Mouse (Mus musculus) erythroblast, adult 5-6 weeks (primary cell): ENCODE measurements around the gene Asb2. TPM values are rescaled to one million over a fixed set of nuclear protein-coding genes. Genes with fewer than 3 reads are reported as not detected.

Source experiments
- ATAC-seq: replicated peaks from 2 replicates; pipeline ENCODE4 v1.8.0; 2016; ENCODE audit warnings: moderate number of reproducible peaks, mild to moderate bottlenecking, moderate TSS enrichment, inconsistent platforms; ENCODE audit not compliant: poor library complexity, low FRiP score, severe bottlenecking
- total RNA-seq, 2 experiments: library from RNA; stranded (forward) in 1 of 2; stranded (reverse) in 1 of 2; fragments of 150-400 nt in 1 of 2; fragments of 200-764, 138-1000 nt in 1 of 2; gene quantifications; 2 replicates each; pipeline versions ENCODE4 v1.2.3 to v1.2.4; 2015 to 2017; ENCODE audit warnings: low replicate concordance in 2 of 2

Gene Asb2
- total RNA-seq, 2 experiments from 2014 or later, result 0.09 TPM; not detected in 1

DNA sequence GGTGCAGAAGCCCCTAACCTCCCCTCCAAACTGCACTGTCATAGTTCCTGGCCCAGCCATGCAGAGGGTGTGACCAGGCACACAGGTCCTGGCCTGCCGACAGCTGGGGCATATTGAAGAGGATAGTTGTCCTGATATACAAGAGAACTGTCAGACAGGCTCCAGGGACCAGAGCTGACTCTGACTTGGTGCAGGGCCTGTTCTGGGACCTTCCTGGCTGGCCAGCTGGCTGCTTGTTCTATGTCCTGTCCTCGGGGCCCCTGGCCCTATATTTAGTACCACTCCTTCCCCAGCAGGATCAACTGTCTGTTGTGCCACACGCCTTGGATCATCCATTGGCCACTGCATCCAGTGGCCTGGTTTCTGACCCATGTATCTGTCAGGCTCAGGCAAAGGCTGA lies 6.5 kb upstream of the Asb2 start:
- ATAC-seq, result no peak

DNA sequence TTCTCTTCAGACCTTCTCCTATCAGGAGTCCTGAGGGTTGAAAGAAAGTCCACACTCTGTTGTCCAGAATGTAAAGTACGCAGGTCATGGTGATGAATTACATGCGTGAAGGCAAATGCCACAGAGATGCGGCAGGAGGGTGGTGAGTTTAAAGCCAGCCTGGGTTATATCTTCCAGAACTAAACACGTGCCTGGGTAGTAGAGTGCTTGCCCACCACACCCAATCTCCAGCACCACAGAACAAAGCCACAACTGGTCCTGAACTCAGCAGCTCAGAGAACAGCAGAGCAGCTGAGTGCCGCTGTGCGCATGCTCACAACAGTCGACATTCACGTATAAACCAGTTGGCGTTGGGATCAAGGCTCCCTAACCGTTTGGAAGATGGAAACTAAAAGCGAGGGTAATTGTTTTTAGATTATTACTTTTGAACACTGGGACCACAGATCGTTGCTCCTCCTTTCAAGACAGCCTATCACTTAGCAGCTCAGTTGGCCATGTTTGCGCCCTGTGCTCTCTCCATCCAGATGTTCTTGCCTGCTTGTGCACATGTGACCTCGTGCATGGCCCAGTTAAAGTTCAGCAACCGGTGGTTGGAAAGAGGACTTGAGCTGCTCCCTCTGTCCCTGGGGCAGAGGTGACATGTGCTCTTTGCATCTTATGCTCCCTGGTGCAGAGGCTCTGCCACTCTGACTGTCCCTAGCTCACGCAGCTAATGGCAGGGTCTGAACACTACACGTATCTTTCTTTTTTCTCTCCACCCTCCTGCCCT lies 5.9 kb upstream of the Asb2 start:
- no peak for ATAC-seq

DNA sequence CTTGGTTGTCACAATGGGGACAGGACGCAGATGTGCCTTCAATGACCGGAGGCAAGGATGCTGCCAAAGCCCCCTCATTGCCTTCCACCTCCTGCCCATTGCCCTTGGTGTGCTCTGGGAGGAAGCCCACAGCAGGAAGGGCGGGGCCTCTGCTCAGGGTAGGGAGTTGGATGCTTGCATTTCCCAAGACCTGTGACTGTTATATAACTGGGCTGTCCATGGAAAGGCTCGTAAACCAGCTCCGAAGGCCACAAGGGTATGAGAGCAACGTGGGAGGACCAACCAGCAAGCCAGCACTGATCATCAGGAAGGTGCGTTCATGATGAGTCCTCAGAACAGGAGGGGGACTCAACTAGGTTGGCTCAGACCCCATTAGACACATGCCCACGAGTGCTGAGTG lies 5.0 kb upstream of the Asb2 start:
- no peak for ATAC-seq

DNA sequence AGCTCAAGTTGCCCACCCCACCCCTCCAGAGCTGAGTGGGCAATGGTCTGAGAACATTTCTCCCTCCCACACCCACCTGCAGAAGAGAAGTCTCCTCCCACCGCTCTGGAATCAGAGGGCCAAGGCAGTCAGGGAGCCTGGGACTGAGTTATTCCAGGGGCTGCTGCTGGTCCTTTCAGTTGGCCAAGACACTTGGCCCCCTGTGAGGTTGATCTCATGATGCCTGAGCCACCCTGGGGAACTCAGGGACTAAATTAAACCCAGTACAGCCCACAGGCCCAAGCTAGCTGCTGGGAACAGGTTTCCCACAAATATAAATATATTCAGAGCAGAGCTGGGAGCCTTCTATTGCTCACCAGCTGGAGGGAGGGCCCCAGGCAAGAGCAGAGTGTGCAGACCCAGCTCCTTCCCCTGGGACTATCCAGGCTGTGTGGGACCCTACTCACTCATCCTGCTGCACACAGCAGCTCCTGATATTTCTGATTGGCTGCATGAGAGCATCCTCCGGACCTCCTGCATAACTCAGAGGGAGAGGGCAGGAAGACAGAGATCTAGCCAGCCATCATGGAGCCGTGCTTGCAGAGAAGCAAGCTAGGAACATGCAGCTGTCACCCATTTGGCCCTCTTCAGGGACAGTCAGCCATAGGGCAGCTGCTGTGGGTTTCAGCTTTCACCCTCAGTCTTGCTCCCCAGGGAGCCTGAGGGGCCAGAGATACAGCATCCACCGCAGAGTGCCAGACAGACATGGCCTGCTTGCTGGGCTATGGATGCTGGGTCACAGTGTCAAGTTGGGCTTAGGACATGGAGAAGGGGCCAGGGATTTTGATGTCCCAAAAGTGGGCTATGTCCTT lies 3.4 kb upstream of the Asb2 start:
- ATAC-seq, result no peak

DNA sequence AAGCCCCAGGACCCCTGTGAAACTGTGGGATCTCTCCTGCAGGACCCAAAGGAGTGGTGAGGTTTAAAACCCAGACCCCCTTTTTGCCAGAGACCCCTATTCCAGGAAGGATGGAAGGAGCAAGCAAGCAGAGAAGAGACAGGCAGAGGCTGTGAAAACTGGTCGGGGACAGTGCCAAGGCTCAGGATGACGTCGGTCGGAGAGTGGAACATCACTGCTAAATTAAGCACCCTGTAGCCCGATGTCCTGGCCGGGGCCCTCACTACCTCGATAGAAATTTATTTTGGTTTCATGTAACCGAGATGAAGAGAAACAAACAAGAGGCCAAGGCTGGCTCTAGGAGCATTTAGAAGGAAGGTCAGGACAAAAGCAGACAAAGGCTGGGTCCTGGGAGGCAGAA lies 2.4 kb upstream of the Asb2 start:
- no peak for ATAC-seq

DNA sequence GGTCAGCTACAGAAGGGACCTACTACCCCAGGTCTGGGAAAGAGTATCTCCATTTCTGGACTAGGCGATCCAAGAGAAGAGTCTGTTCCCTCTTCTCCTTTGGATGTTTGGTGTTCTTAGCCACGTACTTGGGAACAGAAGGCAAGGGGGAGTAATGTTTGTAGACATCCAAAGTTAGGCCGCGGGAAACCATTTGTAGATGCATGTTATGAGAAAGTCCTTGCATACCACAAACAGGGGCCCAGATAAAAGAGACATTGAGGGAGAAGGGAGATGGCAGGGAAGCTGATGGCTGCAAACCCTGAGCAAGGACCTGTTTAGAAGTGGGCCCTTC lies 581 bp upstream of the Asb2 start:
- no peak for ATAC-seq

DNA sequence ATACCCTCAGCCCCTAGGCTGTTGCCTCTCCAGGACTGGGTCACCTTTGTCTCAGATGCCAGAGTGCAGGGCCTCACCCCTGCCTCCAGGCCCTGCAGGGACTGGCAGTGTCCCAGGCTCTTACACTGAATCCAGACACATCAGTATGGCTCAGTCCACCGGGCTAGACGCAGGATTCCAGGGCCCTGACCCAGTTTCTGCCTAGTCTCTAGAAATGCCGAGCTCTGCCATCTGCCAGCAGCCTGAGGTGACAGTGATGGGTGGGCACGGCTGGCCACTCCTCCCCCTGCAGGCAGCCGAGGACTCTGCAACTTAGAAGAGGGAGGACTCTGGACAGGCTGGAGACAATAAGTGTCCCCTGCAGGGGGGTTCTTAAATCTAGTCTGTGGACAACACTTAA lies 2.3 kb downstream of the Asb2 start:
- ATAC-seq, result no peak

DNA sequence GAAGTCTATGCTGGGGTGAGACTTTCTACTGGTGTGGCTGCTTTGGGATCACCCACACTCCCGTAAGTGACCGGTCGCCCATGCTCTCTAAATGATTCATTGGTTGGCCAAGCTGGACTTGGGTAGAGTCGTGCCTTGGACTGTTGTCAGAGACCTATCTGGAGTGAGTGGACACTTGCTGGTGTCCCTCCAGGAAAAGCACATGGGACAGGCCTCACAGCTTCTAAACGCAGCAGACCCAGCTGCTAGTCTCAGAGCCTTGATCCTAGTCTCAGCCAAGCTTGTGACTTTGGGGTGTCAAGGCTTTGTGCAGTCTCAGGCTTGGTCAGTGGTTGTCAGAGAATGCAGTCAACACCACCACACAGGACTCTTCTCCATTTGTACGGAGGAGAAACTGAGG lies 3.1 kb downstream of the Asb2 start:
- ATAC-seq, result no peak

DNA sequence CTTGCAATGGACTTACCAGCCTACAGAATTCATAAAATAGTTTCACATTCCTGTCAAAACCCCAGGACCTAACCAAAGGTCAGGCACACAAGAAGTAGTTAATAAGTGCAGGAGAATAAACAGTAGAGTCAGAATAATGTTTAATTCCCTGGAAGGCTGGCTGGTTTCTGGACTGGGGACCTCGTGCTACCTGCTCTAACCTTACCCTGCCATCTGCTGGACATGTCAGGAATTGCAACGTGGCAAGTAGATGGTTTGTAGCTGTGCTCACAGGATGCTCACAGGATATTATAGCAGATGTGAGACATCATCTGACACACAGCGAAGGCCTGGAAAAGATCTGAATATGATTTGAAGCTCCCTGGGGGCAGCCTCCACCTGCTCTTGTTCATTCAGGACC lies 7.3 kb downstream of the Asb2 start:
- ATAC-seq, result peak; percentile 77

DNA sequence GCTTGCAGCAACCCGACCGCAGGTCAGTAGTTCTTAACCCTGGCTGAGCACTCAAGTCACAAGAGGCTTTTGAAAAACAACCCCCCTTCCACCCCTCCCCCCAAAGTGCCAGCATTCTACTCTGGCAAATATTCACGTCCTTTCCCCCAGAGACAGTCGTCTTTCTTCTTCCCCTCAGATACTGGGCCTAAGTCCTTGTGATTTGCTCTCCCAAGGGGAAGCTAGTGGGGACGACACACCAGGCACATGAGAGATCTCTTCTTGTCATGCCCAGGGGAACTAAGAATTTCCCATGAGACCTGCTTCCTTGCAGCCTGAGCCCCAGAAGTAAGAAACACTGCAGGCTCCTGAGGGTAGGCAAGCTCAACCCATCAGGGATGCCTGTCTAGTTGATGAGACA lies 8.4 kb downstream of the Asb2 start:
- no peak for ATAC-seq

DNA sequence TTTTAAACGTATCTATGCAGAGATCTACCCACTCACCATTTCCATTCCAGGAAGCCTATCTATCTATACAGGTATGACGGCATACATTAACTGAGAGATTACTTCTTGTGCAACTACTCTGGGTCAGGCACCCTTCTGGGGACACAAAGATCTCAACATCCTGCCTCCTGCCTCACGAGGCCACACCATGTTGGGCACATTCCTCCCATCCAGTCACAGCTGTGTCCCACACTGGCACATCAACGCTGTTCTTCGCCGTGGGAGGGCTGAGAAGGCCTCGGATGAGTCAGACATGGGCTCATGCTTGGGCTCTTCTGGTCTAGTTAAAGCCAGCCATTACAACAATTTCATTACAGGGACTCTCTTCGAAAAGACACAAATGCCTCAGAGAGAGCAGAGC lies 8.9 kb downstream of the Asb2 start:
- no peak for ATAC-seq

DNA sequence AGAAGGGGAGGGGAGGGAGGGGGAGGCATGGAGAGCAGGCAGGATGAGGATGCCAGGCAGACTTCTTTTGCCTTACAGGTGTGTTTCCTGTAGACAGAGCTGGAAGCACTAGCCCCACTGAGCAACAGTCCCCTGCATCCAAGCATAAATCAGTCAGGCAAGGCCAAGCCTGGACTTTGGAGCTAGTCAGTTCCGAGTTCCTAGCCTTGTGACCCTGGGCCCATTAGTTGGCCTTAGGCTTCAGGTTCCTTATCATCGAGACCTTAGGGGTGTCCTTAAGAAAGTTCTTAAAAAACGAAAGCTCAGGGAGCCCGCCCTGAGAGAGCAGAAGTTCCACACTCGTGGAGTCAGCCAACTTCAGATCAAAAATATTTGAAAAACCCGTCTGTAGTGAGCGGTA lies 10.9 kb downstream of the Asb2 start:
- ATAC-seq, result no peak

DNA sequence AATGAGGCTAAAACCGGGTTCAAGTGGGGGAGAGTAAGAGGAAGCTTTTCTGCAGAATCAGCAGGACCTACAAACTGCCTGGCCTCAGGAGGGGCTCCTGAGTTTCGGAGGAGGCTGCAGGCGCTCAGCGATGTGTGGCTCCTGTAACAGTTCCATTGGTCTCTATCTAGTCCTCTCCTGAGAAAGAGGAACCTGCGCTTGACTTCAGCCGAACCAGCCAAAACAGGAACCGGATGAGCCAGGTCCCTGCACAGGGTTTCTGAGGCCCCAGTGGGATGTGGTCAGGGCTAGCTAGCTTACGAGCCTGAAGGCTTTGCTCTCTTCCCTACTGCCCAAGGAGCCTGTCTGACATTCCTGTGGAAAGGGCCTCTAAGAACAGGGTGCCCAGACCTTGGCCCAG lies 12.3 kb downstream of the Asb2 start:
- ATAC-seq, result no peak

DNA sequence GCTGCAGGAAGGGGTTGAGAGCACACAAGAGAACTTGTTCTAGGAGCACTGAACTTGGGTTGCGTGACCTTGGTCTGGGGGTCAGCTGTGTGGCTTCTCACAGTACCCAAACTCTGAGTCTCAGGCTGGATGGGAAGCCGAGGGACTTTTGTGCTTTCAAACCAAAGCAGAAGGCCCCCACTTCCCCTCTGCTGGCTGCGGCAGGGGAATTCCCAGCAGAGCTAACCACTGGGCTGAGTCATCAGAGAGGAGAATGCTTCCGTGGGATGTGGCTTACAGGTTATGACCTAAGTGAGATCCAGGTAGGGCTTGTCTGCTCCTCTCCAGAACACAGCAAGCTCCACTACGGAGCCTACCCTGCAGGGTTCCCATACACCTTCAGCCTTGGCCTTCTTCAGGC lies 14.6 kb downstream of the Asb2 start:
- no peak for ATAC-seq

DNA sequence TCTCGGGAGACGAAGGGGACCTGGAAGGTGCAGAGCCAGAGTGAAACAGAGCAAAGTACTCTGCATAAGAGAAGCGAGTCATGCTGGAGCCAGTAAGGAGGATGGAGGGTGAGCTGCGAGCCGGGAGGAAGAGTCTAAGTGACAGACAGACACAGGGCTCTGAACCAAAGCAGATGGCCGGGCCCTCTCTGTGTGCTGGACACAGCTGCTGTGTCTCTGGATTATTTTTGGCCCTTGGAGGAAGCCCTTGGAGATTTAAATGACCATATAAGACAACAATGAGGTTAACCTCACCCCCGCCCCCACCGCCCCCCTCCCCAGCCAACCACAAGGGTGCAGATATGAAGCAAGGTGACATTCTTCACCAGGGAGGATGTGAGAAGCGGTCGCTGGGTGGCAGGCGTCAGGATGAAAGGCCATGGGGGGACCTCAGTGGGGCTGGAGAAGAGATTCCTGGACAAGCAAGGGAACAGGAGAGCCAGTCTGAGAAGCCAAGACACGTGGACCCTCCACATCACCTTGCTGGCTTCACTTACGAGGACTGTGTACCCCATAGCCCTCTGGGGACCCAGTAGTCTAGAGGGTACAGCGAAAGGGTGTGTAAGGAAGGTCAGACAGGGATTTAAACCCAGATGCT lies 17.5 kb downstream of the Asb2 start:
- no peak for ATAC-seq

DNA sequence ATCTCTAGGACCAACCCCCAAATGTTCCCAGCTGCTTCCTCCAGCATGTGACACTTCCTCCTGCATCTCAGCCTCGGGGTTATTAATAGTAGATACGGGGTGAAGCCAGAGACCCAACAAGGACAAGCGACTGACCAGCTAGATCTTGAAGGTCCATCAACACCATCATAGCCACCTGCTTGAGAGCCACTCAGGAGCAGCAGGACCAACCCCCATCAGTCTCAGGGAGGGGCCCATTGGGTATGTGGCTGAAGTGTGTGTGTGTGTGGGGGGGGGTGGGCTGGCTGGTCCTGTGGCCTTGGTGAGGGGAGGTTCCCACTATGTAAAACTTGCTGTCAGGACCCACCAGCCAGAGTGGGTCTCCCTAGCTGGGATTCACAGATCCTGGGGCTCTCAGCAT lies 19.0 kb downstream of the Asb2 start:
- no peak for ATAC-seq

DNA sequence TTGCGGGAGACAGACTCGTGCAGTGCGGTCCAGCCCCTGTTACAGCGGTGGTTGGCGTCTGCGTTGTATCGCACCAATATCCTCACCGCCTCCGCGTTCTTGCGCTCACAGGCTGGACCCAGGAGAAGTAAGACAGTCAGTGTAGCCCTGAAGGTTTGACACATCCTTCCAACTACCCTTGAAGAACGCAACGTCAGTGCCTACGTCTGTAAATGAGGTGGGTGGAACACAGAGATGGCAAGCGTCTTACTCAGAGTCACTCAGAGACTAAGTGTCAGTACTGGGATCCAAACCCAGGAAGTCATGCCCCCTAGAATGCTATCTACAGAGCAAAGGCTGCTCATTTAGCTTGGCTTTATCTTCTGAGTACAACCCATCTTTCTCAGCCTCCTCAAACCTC lies 22.4 kb downstream of the Asb2 start:
- no peak for ATAC-seq

DNA sequence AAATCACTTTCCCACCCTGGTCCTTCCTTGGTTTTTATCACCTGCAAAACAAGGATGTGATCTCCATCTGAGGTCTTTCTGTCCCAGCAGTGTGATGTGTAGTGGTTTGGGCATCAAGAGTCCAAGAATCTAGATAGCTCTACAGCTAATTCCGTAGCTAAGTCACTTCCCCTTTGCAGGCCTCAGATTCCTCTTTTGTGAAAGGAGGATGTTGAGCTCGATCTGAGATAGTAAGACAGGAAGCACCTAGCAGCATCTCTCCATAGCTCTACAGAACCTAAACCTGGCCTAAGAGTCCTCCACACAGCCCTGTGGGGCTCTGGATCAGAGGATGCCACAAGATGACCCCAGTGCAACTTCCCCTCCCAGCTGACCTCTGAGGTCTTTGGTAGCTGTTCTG lies 22.9 kb downstream of the Asb2 start:
- ATAC-seq, result no peak

DNA sequence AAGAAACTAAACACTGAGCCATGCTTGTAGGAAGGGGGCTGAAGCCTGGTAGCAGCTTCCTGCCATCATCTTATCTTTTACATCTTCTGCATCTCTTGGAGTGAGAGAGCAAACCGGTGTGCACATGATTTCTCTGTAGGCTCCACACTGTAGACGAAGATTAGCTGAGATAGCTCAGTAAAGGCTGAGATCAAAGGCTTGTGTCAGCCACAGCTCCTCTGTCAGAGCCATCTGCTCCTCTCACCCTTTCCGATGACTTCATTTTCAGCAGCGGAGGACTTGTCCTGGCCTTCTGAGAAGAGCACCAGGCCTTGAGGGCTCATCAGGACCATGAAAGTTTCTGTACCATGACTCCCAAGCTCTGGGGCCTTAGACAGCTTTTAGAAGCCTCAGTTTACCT lies 24.3 kb downstream of the Asb2 start:
- ATAC-seq, result no peak

DNA sequence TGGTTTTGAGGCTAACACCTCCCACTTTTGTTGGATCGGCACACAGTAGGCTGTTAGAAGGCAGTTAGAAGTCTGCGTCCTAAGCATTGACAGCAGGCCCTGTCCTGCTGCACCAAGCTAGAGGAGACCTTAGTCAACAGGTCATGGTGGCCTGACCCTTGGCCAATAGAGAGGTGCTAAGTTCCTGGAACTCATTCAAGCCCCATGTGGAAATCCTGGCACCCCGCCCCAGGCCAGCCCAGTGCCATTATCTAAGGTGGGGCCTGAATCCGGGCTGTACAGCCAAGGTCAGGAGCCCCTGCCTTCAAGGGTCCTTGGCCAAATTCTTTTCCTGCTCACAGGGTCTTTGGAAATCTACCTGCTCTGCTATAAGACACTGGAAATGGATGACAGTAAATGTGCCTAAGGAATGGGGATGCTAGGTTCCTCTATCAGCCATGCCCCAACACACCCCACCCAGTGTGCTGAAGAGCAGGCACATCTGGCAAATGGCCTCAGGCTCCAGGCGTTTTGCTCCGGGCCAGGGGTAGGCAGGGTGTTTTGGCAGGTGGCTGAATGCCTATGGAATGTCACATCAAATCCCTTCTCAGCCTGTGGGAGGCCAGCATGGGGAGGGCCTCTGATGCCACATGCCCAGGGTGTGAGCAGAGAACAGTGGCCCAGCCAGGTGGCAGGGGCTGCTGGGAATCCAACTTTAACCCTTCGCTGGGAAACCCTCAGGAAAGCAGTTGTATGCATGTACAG lies 27.2 kb downstream of the Asb2 start:
- ATAC-seq, result no peak
